Mouse (Mus musculus): ENCODE data around the gene Fbxo2. TPM values are rescaled to one million over a fixed set of nuclear protein-coding genes. Genes with fewer than 3 reads are reported as not detected.
"Not testable (repeated sequence)": the region's sequence is repeated elsewhere in the genome, so short reads cannot be mapped to it uniquely, and the experiment has no call there.

The Fbxo2 gene
- polyA plus RNA-seq (2016; fragmentation: Nextera tagmentation; extraction: Ambion mirVana) = 0.97 and 1.4 TPM in 2 replicates

DNA sequence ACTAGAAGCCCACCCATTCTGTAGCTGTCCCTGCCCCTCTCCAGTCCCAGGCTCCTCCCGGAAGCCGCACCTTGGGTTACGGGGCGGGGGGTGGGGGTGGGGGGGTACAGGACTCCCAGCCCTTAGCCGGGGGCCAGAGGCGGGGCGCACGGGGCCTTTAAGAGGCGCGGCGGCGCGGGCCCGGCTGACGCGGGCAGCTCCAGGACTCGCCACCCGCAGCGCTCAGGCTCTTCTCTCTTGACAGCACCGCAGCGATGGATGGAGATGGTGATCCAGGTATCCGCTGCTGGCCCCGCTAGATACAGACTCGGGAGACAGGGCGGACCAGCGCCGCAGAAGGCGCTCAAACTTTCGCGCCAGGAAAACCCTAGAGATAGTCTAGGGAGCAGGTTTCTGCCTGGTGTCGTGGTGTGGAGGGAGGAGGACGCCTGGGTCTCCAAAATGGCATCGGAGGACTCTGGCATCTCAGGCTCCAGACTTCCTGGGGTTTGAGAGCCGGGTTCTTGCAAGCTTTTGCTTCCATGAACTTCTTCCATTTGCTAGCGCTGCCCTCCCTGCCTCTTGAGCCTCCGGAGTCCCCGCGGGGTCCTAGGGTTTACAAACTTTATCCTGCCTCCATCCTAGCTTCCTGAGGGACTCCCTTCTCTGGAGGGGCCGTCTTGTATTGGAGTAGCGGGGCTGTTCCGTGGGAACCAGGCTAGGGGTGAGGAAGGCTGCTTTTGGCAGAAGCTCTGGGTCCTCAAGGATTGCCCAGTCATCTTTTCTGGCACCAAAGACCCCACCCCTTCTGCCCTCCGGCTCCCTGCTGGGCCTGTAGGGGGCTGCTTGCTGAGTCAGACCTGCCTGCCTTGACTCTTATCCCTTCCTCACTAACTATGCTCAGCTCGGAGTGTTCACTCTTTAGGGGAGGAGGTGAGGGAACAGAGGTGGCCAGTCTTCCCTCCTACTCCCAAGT is at the start of gene Fbxo2, which contains the start of gene Fbxo44:
TSS of gene Fbxo2 (plus strand) at position 186 of the 955 bp plus-strand sequence.
TSS of gene Fbxo44 (minus strand) at position 47 of the 955 bp plus-strand sequence.
- 1% methylated on average over 43 of the region's 43 CpGs for WGBS
- no peak for DNase-seq (ENCODE audit: extremely low spot score, low spot score)
- H3K27me3 ChIP-seq (ENCODE audit: poor library complexity, severe bottlenecking) = peaks cover 72% of the 10 kb centered on the region
- no peaks in the 10 kb centered on the region for H3K9me3 ChIP-seq
- peak within 1 kb of the TSS; percentile 93 for H3K27ac ChIP-seq
- H3K36me3 ChIP-seq (replicated peaks) = peaks cover 26% of the 10 kb centered on the region
- H3K4me3 ChIP-seq = peak within 1 kb of the TSS; percentile 80
- H3K4me1 ChIP-seq = peaks cover 63% of the 10 kb centered on the region

- no peak overlapping the region for H3K27ac ChIP-seq
- no peak for DNase-seq (ENCODE audit: extremely low spot score, low spot score)
- 86% methylated on average over 12 of the region's 12 CpGs for WGBS
These were observed 47.9 kb upstream of the Fbxo2 start for GRCm38 (mm10) chr4:148112519-148112918.

DNA sequence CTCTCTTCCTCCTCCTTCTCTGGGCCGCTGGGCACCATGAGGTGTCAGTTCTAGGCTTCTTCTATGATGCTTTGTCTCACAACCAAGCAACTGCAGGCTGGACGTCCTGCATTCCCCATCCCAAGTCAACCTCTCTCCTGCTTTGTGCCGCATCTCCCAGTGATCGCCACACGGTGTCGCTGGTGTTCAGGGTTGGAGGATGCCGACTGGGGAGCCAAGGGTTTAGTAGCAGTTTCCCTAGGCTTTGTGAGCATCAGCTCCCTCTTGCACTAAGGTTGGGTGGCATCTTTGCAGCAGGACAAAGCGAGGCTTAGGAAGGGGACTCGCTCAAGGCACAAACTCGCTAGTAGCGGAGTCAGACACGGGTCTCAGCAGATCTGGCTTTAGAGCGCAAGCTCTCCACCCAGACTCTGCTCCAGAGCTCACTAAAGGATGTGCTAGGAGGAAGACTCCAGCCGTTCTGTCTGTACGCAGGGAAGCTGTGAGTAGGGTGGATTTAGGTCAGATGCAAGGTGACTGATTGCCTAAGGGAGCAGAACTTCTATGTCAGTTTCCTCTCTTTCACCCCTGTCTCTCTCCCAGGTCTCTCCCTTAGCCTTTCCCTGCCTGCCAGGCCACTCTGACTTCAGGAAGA is 45.5 kb upstream of the Fbxo2 start:
- peak; percentile 90 for DNase-seq (ENCODE audit: extremely low spot score, low spot score)
- H3K9me3 ChIP-seq = peaks cover 3% of the 10 kb centered on the region; the same call in 1 of the 2 replicates
- H3K4me3 ChIP-seq = peak overlapping the region; percentile 16
- H3K4me1 ChIP-seq = peaks cover 15% of the 10 kb centered on the region
- H3K27ac ChIP-seq = peak overlapping the region; percentile 69
- peaks cover 25% of the 10 kb centered on the region for H3K27me3 ChIP-seq (ENCODE audit: poor library complexity, severe bottlenecking)
- H3K36me3 ChIP-seq (replicated peaks) = no peaks in the 10 kb centered on the region
- WGBS = 5% methylated on average over 15 of the region's 15 CpGs

More at GRCm38 (mm10) chr4:148112519-148112918, 47.9 kb upstream of the Fbxo2 start:
- peaks cover 25% of the 10 kb centered on the region for H3K27me3 ChIP-seq (ENCODE audit: poor library complexity, severe bottlenecking)
- 0 out of 2 replicates have a peak, but pooled peaks cover 3% of the 10 kb centered on the region for H3K36me3 ChIP-seq (replicated peaks)
- H3K4me1 ChIP-seq = peaks cover 19% of the 10 kb centered on the region
- peaks cover 3% of the 10 kb centered on the region; the same call in 1 of the 2 replicates for H3K9me3 ChIP-seq
- no peak overlapping the region for H3K4me3 ChIP-seq

GRCm38 (mm10) chr4:148115467-148115866 is 45.0 kb upstream of the Fbxo2 start:
- Histone ChIP-seq H3K9me3 (peaks cover 3% of the 10 kb centered on the region; the same call in 1 of the 2 replicates), H3K4me1 (peaks cover 15% of the 10 kb centered on the region)
- 5% methylated on average over 15 of the region's 15 CpGs for WGBS

GRCm38 (mm10) chr4:148116657-148117056 is 43.8 kb upstream of the Fbxo2 start:
- WGBS = 81% methylated on average over 4 of the region's 4 CpGs
- H3K27me3 ChIP-seq (ENCODE audit: poor library complexity, severe bottlenecking) = peaks cover 25% of the 10 kb centered on the region
- peaks cover 16% of the 10 kb centered on the region for H3K4me1 ChIP-seq
- no peaks in the 10 kb centered on the region for H3K36me3 ChIP-seq (replicated peaks)
- no peak for DNase-seq (ENCODE audit: extremely low spot score, low spot score)
- H3K9me3 ChIP-seq = peaks cover 3% of the 10 kb centered on the region; the same call in 1 of the 2 replicates
- H3K27ac ChIP-seq = no peak overlapping the region
- no peak overlapping the region for H3K4me3 ChIP-seq

More at GRCm38 (mm10) chr4:148115467-148115866, 45.0 kb upstream of the Fbxo2 start:
- H3K36me3 ChIP-seq (replicated peaks) = no peaks in the 10 kb centered on the region
- H3K27me3 ChIP-seq (ENCODE audit: poor library complexity, severe bottlenecking) = peaks cover 25% of the 10 kb centered on the region
- peak; percentile 41 for DNase-seq (ENCODE audit: extremely low spot score, low spot score)
- peak overlapping the region; percentile 69 for H3K27ac ChIP-seq
- H3K4me3 ChIP-seq = peak overlapping the region; percentile 16

- peaks cover 3% of the 10 kb centered on the region; the same call in 1 of the 2 replicates for H3K9me3 ChIP-seq
- no peak overlapping the region for H3K4me3 ChIP-seq
- no peaks in the 10 kb centered on the region for H3K36me3 ChIP-seq (replicated peaks)
- no peak overlapping the region for H3K27ac ChIP-seq
- no peak for DNase-seq (ENCODE audit: extremely low spot score, low spot score)
- WGBS = 69% methylated on average over 4 of the region's 4 CpGs
- H3K4me1 ChIP-seq = peaks cover 23% of the 10 kb centered on the region
- H3K27me3 ChIP-seq (ENCODE audit: poor library complexity, severe bottlenecking) = peaks cover 25% of the 10 kb centered on the region
These were observed 43.0 kb upstream of the Fbxo2 start for GRCm38 (mm10) chr4:148117392-148117791.

- not testable (repeated sequence) for DNase-seq (ENCODE audit: extremely low spot score, low spot score)
- 87% methylated on average over 9 of the region's 9 CpGs for WGBS
These were observed 40.8 kb upstream of the Fbxo2 start for GRCm38 (mm10) chr4:148119578-148119977.

DNA sequence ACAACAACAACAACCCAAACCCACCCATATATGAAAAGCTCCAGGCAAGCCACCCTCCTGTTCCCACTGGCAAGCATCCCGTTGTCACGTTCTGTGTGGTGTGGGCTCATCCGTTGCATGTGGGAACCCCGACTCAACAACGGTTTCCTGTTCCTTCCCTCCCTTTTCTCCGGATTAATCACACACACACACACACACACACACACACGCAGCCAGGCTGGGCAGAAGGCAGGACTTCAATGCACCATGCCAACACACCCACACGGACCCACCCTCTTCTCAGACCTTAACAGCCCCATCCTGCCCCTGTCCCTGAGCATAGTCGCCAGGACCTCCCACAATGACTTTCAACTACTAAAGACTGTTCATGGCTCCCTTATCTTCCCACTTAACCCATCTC is 39.9 kb upstream of the Fbxo2 start:
- WGBS = 91% methylated on average over 9 of the region's 9 CpGs
- Histone ChIP-seq H3K4me1 (peaks cover 24% of the 10 kb centered on the region), H3K4me3 (no peak overlapping the region), H3K27ac (no peak overlapping the region), H3K36me3 (replicated peaks) (no peaks in the 10 kb centered on the region), H3K9me3 (peaks cover 3% of the 10 kb centered on the region; the same call in 1 of the 2 replicates), H3K27me3 (ENCODE audit: poor library complexity, severe bottlenecking) (peaks cover 10% of the 10 kb centered on the region)
- no peak for DNase-seq (ENCODE audit: extremely low spot score, low spot score)

More at GRCm38 (mm10) chr4:148119578-148119977, 40.8 kb upstream of the Fbxo2 start:
- not testable (repeated sequence) for H3K36me3 ChIP-seq (replicated peaks); H3K9me3 ChIP-seq; H3K27ac ChIP-seq; H3K4me3 ChIP-seq
- peaks cover 14% of the 10 kb centered on the region for H3K27me3 ChIP-seq (ENCODE audit: poor library complexity, severe bottlenecking)
- peaks cover 33% of the 10 kb centered on the region for H3K4me1 ChIP-seq

DNA sequence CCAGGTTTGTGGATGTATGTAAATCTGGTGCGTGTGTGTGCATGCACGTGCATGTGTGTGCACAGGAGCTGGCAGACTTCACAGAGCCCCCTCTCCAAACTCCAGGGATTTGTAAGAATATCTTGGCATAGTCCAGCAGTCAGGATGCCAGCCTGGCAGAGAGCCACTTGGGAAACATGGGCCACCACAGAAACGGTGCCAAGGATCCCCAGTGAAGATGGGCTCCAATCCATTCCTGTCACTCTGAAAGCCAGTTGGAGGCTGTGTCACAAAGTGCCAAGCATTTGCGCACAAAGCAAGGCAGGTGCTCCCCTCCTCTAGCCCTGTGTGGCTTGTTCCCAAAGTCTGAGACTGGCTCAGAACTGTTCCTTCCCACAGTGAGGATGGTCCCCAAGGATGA is 39.1 kb upstream of the Fbxo2 start:
- Histone ChIP-seq H3K27me3 (ENCODE audit: poor library complexity, severe bottlenecking) (0 out of 2 replicates have a peak, but pooled peaks cover 5% of the 10 kb centered on the region), H3K4me1 (peaks cover 22% of the 10 kb centered on the region), H3K9me3 (peaks cover 3% of the 10 kb centered on the region; the same call in 1 of the 2 replicates), H3K36me3 (replicated peaks) (no peaks in the 10 kb centered on the region), H3K27ac (no peak overlapping the region), H3K4me3 (no peak overlapping the region)
- no peak for DNase-seq (ENCODE audit: extremely low spot score, low spot score)
- WGBS = 93% methylated on average over 4 of the region's 4 CpGs

DNA sequence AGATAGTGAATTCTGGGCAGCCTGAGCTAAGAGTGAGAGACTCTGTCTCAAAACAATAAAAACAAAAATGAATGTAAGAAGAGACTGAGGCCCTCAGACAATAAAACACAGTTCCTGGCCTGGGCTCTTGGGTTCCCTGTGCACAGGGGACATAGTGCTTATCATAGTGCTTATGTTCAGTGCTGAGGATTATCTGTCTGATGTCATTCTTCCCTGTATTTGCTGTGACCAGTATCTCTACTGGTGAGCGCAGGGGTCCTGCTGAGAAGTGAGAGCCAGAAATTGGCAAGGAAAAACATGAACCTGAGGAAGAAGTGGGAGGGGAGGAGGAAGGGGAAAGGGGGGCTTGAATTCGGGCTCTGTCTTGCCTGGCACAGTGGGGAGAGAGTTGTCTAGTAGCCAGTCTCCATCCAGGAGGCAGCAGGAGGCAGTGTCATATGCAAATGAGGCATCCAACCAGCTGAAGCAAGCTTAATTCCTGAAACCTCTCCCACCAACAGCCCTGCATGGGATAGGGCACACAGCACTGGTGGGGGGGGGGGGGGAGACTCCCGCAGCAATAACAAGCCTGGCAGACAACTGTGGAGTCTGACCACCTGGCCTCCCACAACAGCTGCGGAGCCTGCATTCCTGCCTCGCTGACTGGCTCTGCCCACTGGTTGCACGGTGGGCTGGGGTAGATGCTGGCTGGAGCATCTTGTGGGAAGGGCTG is 38.3 kb upstream of the Fbxo2 start:
- no peak overlapping the region for H3K4me3 ChIP-seq
- peak overlapping the region; percentile 67 for H3K27ac ChIP-seq
- 0 out of 2 replicates have a peak, but pooled peaks cover 5% of the 10 kb centered on the region for H3K27me3 ChIP-seq (ENCODE audit: poor library complexity, severe bottlenecking)
- no peaks in the 10 kb centered on the region for H3K36me3 ChIP-seq (replicated peaks)
- peak; percentile 42 for DNase-seq (ENCODE audit: extremely low spot score, low spot score)
- peaks cover 3% of the 10 kb centered on the region; the same call in 1 of the 2 replicates for H3K9me3 ChIP-seq
- H3K4me1 ChIP-seq = peaks cover 29% of the 10 kb centered on the region
- WGBS = 8% methylated on average over 6 of the region's 6 CpGs

DNA sequence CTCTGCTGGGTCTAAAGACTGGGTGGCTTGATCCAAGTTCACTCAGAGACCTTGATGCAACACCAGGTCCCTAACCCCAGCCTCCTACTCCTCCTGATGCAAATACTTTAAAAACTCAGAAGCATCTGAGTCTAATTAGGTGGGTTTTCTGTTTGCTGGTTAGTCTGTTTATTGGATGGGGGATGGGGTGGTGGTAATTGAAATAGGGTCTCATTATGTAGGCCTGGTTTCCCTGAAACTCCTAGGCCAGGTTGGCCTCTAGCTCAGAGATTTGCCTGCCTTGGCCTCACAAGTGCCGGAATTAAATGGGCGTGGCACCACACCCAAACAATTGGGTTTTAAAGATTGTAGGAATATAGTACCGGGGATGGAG is 37.7 kb upstream of the Fbxo2 start:
- Histone ChIP-seq H3K4me1 (peaks cover 29% of the 10 kb centered on the region), H3K9me3 (no peaks in the 10 kb centered on the region), H3K27ac (peak overlapping the region; percentile 67; the same call in 1 of the 2 replicates), H3K27me3 (ENCODE audit: poor library complexity, severe bottlenecking) (peaks cover 10% of the 10 kb centered on the region), H3K36me3 (replicated peaks) (no peaks in the 10 kb centered on the region), H3K4me3 (no peak overlapping the region)
- DNase-seq (ENCODE audit: extremely low spot score, low spot score) = no peak
- 68% methylated on average over 3 of the region's 3 CpGs for WGBS

DNA sequence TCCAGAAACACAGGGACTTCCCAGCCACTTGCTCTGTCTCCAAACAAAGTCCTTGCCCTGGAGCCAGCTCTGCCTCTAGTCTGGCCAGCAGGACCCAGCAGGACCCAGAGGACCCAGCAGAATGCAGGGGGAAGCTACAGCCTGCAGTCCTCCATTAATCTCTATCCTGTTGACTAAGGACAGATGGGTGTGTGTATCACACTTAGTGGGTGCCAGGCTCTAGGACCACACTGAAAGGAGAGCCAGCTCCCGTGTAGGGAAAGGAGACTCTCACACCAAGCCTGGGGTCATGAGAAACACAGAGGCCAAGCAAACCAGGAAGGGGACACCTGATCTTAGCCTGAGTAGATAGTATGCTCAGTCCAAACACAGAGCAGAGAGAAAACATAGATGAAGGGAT is 32.2 kb upstream of the Fbxo2 start:
- 73% methylated on average over 1 of the region's 1 CpGs for WGBS
- H3K9me3 ChIP-seq = no peaks in the 10 kb centered on the region
- DNase-seq (ENCODE audit: extremely low spot score, low spot score) = no peak
- H3K4me3 ChIP-seq = no peak overlapping the region
- peaks cover 62% of the 10 kb centered on the region for H3K27me3 ChIP-seq (ENCODE audit: poor library complexity, severe bottlenecking)
- H3K4me1 ChIP-seq = peaks cover 50% of the 10 kb centered on the region
- no peaks in the 10 kb centered on the region for H3K36me3 ChIP-seq (replicated peaks)
- no peak overlapping the region for H3K27ac ChIP-seq
